Comparison of ENCODE assay signal across 8 mouse cellular contexts in the genomic region with DNA sequence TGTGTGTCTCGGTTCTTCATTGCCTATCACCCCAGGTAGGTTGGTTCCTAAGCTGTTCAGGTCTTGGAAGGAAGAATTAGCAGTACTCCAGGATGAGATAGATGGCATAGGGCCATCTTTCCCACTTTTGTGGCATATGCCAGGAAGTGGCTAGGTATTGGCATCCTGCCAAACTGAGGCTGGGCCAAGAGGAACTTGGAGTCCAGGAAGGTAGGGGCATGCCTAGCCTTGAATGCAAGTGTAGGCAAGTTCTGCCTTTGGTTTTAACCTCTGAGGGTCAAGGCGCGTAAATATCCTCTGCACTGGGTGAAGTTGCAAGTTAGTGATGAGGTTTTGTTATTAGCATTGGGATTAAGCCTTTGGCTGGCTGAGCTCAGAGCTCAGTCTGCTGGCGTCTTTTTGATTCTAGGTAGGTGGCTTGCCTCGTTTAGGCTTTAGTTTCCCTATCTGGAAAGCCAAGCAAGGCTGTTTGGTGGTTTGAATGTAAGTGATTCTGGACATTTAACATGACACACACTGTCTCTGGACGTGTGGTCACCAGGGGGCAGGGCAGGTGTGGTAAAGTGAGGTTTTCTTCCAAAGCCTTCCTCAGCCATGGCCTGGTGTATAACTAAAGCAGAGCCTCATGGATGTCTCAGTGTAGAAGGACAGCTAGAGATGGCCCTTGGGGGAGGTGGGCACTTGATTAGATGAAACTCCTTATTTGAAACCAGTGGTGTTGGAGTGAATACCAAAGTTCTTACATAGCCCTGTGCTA. TPM values are rescaled to one million over a fixed set of nuclear protein-coding genes. Genes with fewer than 3 reads are reported as not detected.
DNase-seq lines count a peak whose midpoint lies in the region; TF ChIP-seq lines count a peak whose summit lies in the region.

No protein-coding gene starts in this region.

- WGBS in heart, adult 2 months: 69% methylated on average over 6 of the region's 6 CpGs

- H3K27me3 ChIP-seq in heart, adult 2 months (ENCODE audit: control insufficient read depth, insufficient read depth, low read length): no peaks in the 10 kb centered on the region

- H3K27ac ChIP-seq in heart, adult 2 months: no peak overlapping the region

- peak; percentile 64; the same call in 1 of the 2 replicates for TF ChIP-seq EP300 in heart, adult 2 months (IDR thresholded peaks at IDR 0.05; ENCODE audit: insufficient read depth, low read depth, low read length)

- DNase-seq in heart, adult 2 months: peak in 1 of 2 experiments; percentile 41
- DNase-seq in heart, adult 9 months (ENCODE audit: low spot score in 2 of 2): no peak
- DNase-seq in 3T3-L1 (ENCODE audit: low read depth, low spot score) (peak; percentile 66), NIH3T3 (ENCODE audit: low read depth) (peak; percentile 34)
- DNase-seq in kidney, postnatal 10 days: peak; percentile 77
- no peak for DNase-seq in frontal cortex, postnatal 14 days (ENCODE audit: low spot score in 2 of 2)
- DNase-seq in spleen, postnatal 10 days (ENCODE audit: low spot score in 2 of 2): no peak
- DNase-seq in right cerebral cortex, postnatal 25 days: no peak

- no peak overlapping the region for H3K9ac ChIP-seq in heart, adult 2 months (ENCODE audit: low read depth, low read length)

- peak; percentile 63 for TF ChIP-seq CTCF in heart, adult 2 months (IDR thresholded peaks at IDR 0.05)

- no peaks in the 10 kb centered on the region for H3K79me2 ChIP-seq in heart, adult 2 months (replicated peaks; ENCODE audit: control insufficient read depth, insufficient read depth, low read length)

- TF ChIP-seq POLR2A in heart, adult 2 months (IDR thresholded peaks at IDR 0.05; ENCODE audit: insufficient read depth, low read depth, low read length): no peak

- intact Hi-C loops in heart, adult 2 months (cut with DNase I): loop anchor here (1.0 kb wide), 1 partner anchor 74 kb away; no protein-coding TSS in a partner anchor

- no peaks in the 10 kb centered on the region; the same call in 1 of the 2 replicates for H3K4me1 ChIP-seq in heart, adult 2 months (ENCODE audit: control insufficient read depth, insufficient read depth, low read length)

- no peak overlapping the region for H3K4me3 ChIP-seq in heart, adult 2 months

- H3K36me3 ChIP-seq in heart, adult 2 months (ENCODE audit: control insufficient read depth, insufficient read depth, low read length): no peaks in the 10 kb centered on the region

RNA-seq across cellular contexts. Expression of a gene that starts 5.8 kb away (rescaled TPM):
- 10 to 100 TPM; 23.0 to 27.8 TPM for total RNA-seq in heart, adult 2 months (2021)
- polyA plus RNA-seq in heart, adult 2 months (2012; rRNA removed): 11.1 and 21.3 TPM in 2 replicates

Comparison
In these comparisons a context has a peak if more than half of its experiments do, and no peak if none do; other contexts are left out.
1. DNase-seq: peak in 3T3-L1 (single experiment), NIH3T3 (single experiment) and kidney, postnatal 10 days (single experiment); none in heart, adult 9 months (0 of 2), frontal cortex, postnatal 14 days (0 of 2), spleen, postnatal 10 days (0 of 2) and right cerebral cortex, postnatal 25 days (single experiment).